Mouse (Mus musculus) frontal cortex, adult (tissue): ENCODE data around the gene Itih3.

Experiments
- ATAC-seq: cut with Nextera tagmentation; 2 replicates; pipeline ENCODE4 v1.9.2; 2017; ENCODE audit warnings: mild to moderate bottlenecking, moderate library complexity, mixed read lengths; ENCODE audit not compliant: low TSS enrichment

Itih3 gene

DNA sequence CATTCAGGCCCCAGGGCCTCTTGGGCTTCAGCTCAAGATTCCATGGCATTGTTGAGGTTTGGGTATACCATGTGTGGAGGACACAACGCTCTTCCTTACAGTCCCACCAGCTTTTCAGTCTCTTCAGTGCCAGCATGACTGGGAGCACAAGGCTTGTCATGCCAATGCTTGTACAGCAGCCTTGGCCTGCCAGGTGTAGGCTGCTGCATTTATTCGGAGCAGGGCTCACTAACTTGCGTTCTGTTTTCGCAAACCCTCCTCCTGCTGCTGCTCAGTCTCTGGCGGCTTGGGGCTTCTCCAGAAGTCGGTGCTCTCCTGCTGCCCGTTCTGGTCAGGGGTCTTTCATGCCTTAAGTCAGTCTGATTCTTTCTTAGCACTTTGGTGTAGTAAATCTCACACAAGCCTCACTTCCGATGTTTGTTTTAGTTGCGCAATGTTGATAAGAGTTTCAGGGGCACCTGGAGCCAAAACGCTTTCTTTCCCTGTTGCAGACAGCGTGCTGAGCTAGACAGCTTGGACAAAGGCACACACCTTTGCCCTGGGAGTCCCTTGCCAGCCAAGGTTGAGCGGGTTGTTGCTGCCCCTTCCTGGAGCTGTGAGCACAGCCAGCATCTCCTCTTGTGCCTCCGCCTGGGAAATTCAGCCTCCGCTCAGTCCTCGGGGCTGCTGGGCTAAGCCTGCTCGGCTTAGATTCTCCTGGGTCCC, 62.0 kb downstream of the Itih3 start:
- ATAC-seq = no peak
